Mouse (Mus musculus) cerebellum, adult 9-10 months (tissue): Measurements from ENCODE around the gene Slc23a2.

ENCODE experiments used
- DNase-seq: peaks from one replicate; pipeline ENCODE4 v3.0.0; 2022

Slc23a2 gene

DNA sequence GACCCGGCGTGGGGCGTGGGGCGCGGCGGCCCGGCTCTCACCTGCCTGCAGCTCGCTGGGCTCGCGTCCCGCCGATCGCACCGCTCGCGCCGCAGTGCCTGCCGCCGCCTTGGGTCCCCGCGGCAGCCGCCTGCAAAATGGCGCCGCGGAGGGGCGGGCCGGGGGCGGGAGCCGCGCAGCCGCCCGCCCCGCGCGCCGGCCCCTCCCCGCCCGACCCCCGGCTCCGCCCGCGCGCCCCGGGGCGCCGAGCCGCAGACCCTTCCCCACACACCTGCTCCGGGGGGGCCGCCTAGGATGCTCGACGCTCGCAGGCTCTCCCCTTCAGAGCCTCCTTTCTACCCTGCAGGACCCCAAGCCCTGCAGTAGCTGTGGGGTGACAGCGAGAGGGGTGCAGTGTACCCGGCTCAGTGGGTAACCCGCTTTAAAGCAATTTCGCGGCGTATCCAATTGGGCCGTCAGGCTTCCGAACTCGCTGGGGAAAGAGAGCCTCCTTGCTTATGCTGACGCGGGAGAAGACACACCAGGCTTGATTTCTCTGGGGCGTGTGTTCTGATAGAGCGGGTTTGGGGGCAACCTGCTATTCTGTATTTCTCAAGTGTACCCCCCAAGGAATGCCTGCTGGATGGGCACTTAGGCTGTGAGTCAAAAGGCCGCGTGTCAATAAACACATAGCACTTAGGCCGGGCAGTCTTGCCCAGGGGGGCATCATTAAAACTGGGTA lies at the start of gene Slc23a2:
Slc23a2 (minus strand) TSS at position 138 of the 721 bp plus-strand sequence.
- DNase-seq, result no peak

DNA sequence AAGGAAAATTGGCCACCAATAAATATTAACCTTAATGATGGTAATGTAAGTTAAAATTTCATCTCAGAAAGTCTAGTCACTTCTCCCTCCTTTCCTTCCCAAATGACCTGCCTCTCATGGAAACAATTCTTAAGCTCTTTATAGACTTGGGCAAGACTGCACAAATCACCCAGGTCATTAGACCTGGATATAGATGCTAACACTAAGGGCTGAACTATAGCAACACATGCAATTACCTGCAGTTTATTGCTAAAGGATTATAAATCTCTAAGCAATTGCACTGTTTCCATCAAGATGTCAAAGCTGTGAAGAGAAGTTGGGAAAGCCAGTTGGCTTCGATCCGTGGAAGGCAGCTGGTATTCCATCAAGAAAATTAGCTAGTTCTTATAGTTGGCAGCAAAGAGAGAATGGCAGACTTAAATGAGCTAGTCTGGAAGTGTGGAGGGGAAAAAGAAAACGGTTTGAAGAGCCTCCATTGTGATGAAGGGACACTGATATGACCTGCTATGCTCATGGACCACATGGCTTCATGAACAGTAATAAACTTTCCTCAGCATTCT lies 45.8 kb upstream of the Slc23a2 start:
- DNase-seq, result no peak

DNA sequence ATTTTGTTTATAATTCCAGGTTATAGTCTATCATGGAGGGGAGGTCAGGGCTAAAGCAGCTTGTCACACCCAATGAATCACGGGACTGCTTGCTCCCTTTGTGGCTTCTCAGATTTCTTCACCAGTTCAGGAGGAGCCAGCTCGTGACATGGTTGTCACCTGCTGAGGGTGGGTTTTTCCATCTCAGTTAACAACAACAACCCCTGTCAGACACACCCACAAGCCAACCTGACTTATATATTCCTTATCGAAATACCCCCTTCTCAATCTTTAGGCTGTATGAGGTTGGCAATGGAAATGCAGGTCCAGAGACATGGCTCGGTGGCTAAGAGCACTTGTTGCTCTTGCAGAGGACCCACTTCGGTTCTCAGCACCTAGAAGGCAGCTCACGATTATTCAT lies 39.0 kb upstream of the Slc23a2 start:
- no peak for DNase-seq

DNA sequence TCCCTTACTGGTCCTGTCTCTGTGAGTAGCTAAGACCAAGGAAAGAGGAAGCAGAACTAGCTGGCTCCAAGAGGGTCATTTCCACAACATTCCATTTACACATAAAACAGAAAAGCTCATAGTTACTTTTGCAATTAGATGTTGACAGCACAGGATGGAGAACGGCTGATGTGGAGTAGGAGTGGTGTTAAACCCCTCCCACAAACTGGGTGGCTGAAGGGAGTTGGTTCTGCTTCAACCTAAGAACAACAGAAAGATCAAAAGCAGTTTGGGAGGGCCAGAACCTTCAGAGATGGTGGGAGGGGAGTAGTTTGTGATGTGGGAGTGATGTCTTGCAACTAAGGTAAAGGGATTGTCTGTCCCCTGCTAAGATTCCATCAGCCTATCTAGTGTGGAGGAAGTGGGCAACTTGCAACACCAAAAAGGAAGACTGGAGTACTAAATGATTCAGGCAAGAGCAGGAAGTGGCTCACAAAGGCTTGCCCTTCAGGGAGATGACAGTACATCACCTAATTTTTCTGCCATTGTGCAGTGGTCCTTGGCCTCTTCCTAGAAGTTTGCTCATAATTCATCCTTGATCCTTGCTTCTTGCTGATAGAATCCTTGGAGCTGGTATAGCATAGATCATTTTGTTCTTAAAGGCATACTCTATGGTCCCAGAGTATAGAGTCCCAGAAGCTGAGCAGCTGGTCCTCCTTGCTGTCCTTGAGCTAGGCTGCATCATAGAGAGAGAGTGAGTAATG lies 35.7 kb upstream of the Slc23a2 start:
- DNase-seq, result no peak

DNA sequence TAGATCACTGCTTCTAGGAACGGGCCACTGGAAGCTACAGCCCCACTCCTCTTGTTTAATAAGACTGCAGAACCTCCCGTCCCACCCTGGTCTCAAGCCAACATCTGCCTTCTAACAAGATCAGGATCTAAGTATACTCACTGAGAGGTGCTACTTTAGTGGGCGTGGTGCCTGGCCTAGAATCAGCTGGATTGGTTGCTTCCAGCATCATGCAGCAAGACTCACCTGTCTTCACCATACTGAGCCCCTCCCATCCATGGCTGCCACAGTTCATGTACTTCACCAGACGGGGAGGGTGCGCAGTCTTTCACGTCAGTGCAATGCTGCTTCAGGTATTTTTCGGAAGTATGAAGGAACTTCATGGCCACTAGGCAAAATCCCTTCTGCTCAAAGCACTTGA lies 34.5 kb upstream of the Slc23a2 start:
- DNase-seq, result no peak

DNA sequence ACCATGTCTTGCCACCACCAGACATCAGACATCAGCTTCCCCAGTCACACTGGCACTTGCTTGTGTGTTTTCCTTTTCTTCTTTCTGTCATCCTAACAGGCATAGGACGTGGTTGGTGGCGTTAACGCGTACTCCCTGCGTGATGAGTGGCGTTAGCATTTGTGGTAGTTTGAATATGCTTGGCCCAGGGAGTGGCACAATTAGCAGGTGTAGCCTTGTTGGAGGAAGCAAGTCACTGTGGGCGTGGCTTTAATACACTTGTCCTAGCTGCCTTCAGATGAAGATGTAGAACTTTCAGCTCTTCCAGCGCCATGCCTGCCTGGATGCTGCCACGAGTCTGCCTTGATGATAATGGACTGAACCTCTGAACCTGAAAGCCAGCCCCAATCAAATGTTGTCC lies 32.5 kb upstream of the Slc23a2 start:
- DNase-seq, result no peak

DNA sequence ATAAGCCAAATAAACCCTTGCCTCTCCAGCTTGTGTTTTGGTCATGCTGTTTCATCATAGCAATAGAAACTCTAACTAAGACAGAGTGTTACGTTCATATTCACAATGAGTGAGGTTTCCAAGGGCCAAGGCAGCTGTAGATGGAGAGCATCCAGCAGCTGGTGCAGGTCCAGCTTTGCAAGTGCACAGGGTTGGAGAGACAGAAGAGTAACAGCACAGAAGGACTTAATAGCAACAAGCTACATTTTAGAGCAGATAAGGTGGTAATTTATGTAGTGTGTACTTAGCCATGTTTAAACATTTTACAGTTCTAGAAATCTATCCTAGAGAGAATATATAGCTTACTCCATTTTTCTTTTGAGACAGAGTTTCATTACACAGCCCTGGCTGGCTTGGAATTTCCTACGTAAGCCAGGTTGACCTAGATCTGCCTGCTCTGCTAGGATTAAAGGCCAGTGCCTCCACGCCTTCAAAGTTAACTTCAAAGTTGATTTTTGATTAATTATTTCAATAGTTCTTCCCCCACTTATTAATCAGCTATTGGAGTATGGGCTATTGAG lies 31.5 kb upstream of the Slc23a2 start:
- no peak for DNase-seq

DNA sequence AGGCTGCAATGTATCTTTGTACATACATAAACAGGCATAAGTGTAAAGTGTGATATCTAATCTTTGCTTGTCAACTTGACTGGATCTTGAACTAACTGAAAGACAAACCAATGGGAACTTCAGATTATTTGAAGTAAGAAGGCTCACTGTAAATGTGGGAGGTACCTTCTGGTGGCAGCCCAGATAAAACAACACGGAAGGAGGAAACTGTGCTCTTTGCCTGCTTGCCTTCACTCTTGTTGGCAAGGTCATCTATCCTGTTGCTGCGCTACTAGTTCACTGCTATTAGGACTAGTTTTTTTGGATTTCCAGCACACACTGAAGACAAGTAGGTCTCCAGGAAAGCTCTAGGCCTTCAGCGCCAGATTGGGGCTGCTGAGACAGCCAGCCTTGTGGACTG lies 29.1 kb upstream of the Slc23a2 start:
- DNase-seq, result no peak

DNA sequence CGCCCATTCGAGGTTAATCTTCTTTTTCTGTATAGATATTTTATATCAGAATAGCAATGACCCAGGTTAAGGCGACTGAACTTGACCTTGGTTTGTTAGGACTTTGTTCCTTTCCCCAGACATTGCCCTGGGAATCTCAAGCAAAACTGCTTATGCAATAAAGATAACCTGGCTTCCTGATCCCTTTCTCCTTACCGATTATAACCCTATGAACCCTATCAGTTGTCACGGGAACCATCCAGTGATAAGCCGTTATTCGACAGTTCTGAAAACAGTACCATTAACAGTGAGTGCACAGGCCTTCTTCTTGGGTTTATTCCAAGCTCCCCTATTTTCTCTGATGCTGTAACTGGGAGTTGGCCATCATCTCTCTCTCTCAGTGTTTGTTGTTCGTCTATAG lies 27.0 kb upstream of the Slc23a2 start:
- DNase-seq, result no peak

DNA sequence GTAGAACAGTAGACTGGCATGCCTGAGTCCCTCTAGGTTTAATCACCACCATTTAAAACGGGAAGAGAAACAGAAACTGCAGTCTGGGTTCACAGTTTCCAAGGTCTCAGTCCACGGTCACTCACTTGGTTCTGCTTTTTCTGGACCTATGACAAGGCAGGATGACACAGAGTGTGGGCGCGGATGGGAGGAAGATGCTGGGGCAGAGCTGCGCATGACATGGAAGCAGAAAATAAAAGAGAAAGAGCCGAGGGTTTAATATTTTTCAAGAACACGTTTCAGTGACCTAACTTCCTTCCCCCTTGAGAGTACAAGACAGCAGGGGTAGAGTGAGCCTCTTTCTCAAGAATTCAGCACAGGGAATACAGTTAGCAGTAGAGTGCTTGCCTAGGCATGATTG lies 24.2 kb upstream of the Slc23a2 start:
- no peak for DNase-seq

DNA sequence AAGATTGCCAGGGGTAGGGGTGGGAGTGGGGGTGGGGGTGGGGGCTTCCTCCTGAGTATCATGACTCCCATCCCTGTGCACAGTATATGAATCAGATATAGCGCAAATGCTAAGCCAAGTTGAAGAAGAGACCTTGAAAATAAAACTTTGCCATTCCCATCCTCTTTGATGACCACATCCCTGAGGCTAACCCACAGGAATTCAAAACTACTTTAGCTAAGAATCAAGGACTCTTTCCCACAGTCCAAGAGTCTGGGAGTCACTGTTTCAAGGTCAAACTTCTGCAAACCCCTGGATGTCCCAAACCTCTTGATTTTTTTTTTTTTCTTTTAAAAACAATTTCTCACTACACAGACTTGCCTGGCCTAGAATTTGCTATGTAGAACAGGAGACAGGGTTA lies 18.7 kb upstream of the Slc23a2 start:
- no peak for DNase-seq

DNA sequence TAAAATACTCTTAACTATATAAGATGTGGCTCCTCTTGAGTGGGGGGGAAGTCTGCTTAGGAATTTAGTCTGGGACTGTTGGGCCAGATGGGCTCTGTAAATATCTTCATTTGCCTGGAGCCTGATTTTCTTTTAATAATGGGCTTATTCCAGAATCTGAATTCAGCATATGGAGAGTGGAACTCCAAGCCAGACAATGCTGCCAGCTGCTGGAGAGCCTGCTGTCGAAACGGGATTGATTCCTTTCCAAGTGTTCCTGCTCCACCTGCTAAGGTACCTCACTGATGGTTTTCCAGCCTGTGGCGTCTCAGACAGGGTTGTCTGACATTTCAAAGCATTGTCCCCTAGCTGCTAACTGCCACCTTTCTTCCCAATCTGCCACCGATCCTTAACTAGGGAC lies 12.6 kb upstream of the Slc23a2 start:
- peak; percentile 62 for DNase-seq

DNA sequence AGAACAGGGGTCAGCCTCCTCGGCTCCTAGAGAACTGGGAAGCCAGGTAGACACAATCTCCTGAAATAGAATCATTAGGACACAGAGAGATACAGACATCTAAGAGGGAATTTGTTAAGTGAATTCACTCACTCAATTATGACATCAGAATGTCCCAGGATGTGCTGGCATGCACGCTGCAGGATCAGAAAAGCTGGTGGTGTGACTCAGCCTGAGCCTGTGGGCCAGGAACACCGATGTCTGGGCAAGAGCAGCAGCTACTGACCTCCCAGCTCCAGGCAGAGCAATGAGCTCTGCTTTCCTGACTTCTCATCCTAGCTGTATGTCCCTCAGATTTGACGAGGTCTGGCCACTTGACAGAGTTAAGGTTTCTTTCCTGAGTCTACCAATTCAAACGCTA lies 7.8 kb upstream of the Slc23a2 start:
- no peak for DNase-seq

DNA sequence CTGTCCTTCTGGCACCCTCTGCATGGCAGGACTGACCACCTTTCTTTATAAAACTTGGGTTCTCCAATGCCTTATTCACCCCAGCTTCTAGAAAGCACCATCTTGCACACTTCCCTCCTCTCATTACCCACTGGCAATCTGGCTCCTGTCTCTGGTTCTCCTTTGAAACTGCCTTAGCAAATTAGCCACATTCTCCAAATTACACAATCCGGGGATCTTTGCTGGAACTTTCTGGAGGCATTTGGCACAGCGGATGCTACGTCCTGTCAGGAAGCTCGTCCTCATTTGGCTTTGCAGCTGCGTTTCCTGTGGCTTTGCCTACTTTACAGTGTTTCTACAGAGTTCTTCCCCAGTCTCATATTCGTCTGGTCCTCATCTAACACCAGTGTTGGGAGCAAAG lies 6.7 kb upstream of the Slc23a2 start:
- DNase-seq, result no peak

DNA sequence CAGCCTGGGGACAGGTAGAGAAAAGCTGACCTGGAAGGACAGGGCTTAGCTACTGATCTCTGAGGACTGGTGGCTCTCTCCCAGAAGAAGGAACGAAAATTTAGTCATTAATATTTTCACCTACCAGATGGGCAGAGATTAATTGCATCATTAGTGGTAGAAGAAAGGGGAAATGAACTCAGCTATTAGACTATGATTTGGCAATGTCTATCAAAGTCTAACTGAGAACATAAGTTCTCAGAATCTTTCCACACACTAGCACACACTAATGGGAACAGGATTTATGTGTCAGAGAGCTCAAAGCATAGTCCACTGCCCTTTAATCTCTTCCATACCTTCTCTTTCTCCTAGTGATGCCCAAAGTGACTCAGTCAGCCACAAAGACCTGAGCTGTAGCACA lies 6.0 kb upstream of the Slc23a2 start:
- DNase-seq, result no peak

DNA sequence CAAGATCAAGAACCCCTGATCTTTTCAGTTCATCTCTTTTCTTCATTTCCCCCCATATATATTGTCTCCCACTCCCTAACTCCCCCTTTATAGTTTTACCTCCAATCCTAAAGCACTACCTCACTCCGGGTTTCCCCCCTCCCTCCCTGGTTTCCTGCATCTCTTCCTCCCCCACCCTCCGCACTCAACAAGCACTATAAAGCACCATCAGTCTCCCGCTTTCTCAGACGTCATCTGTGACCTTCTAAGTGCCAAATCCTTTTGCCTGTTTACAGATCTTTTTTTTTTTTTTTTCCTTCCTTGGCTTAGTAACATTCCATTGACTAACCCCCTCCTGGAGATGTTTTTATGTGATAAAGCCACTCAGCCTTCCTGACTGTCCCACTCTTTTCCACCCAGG lies 1.6 kb upstream of the Slc23a2 start:
- no peak for DNase-seq

DNA sequence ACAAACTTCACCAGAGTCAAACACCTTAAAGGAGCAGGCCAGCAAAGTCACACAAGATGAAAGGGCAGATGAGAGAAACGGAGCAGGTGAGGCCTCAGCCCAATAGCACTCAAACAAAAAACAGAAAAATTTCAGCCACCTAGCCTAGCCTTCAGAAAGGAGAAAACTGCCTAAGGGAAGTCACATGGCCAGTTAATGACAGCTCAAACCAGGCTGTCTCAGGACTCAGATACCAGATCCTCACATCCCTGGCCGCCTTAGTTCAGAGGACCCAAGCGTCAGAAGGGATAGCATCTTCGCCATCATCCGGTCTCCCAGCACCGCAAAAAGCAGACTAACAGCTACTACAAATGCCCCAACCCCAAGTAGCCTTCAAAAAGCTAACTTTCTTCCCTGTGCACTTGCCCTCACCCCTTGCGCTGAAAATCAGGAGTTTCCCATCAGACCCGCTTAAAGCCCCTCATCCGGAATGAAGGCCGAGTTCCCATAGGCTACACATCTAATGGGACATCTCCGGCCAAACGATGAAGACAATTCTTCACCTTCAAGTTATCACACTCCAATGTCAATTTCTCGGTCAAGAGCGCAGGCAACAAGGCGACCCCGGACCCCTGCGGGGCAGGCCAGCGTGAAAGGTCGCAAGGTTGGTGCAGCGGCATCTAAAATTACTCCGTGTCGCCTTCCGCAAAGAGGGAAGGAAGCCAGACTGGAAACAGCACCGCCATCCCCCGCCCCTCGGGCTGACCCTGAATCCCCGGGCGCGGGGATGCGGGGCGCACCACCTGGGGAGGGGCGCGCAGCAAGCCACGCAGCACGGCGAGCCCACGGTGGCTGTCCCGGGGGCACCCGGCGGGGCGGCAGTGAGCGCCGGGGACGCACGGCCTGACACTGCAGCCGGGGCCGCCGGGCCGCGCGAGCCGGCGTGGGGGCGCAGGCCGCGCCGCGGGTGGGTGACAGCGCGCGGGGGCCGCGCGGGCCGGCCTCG lies 673 bp downstream of the Slc23a2 start:
- DNase-seq, result peak; percentile 61

DNA sequence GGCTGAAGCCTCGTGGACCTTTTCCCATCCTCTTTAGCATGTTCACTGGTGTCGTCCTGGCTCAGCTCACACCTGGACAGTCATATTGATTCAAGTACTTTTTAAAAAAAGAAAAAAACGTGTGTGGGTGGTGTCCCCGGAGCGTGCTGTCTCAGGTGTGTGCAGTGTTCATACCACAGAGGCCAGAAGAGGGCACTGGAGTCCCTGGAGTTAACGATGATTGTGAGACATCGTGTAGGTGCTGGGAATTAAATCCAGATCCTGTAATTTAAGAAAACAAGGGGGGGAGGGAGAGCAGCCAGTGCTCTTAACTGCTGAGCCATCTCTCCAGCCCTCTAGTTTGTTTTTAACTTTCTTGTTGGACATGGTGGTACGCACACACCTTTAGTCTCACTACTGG lies 2.3 kb downstream of the Slc23a2 start:
- DNase-seq, result no peak

DNA sequence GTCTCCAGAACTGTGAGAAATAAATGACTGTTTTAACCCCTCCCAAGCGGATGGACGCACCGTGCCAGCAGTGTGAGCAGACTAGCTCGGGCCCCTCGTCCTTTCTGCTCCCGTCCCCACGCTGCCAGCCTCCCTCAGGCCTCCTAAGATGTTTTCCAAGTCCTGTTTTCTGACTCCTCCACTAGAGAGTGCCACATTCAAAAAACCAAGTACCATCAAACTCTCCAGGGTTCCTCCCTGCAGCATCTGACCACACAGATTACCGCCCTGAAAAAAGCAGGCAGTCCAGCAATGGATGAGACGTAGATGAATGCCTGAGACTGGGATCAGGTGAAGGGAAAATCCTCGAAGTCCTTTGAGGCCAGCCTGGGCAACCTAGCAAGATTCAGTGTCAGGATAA lies 4.4 kb downstream of the Slc23a2 start:
- DNase-seq, result no peak

DNA sequence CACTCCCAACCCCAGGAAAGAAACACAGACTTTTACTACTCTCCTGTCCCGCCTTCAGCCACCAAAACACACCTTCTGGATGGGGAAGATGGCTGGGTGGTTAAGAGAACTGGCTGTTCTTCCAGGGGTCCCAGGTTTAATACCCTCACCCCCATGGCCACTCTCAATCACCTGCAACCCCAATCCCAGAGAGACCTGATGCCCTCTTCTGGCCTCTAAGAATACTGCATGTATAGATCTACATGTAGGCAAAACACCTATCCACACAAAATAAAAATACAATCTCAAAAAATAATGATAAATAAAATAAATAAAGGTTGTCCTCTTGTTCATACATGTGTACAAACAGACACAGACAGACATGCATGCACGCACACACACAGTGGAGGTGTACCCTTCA lies 5.8 kb downstream of the Slc23a2 start:
- DNase-seq, result no peak

DNA sequence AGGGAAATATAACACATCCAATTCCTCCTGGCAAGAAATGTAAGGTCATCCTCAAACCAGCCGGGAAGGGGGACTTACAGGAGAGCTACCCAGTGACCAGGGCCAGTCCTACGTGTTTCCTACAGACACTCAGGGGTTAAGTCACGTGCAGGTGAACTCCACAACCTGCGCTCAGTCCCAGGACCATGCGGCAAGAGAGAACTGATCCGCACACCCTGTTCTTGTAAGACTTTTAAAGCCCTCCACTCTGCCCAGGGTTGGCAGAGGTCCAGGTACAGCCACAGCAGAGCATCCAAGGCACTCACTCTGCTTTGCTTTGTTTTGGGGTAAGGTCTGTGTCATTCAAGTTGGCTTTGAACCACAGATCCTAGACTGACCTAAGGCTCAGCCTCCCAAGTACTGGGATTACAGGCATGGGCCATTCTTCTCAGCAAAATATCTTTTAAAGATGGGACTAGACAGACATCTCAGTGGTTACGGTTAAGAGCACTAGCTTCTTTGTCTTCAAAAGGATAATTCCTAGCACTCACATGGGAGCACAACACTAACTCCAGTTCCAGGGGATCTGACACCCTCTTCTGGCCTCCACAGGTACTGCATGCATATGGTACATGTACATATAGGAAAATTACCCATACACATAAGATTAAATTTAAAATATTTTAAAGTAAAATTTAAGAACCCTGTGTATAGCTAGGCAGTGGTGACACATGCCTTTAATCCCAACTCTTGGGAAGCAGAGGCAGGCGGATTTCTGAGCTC lies 8.9 kb downstream of the Slc23a2 start:
- DNase-seq, result no peak

DNA sequence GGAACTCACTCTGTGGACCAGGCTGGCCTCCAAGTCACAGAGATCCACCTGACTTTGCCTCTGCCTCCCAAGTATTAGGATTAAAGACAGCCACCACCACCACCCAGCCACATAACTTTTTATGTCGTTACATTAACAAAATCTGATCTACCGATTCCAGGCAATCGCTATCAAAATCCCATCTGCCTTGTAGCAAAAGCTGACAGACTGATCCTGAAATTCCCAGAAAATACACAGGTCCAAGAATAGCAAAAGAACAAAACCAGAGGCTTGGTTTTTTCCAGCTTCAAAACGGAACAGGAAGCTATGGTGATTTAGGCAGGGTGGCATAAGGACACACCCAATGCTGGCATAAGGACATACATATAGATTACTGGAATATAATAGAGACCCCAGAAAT lies 10.2 kb downstream of the Slc23a2 start:
- DNase-seq, result no peak
